Mouse (Mus musculus) lung, postnatal 10 days (tissue): ENCODE data around the gene Mast3.
A peak's percentile ranks its signal among the peaks of the same experiment; 100 is the strongest.

Experiments used
- DNase-seq: peaks from one replicate; pipeline ENCODE4 v3.0.0; 2021

Gene Mast3

GRCm38 (mm10) chr8:70801830-70802229 lies 3.0 kb downstream of the Mast3 start:
- DNase-seq = no peak

- no peak for DNase-seq
Observed at GRCm38 (mm10) chr8:70801156-70801555, 3.7 kb downstream of the Mast3 start.

- DNase-seq = no peak
Observed at GRCm38 (mm10) chr8:70800648-70801047, 4.2 kb downstream of the Mast3 start.

- DNase-seq = peak; percentile 61
Observed at GRCm38 (mm10) chr8:70798281-70798680, 6.6 kb downstream of the Mast3 start.

- peak; percentile 94 for DNase-seq
Observed at GRCm38 (mm10) chr8:70797081-70798070, 7.5 kb downstream of the Mast3 start.

DNA sequence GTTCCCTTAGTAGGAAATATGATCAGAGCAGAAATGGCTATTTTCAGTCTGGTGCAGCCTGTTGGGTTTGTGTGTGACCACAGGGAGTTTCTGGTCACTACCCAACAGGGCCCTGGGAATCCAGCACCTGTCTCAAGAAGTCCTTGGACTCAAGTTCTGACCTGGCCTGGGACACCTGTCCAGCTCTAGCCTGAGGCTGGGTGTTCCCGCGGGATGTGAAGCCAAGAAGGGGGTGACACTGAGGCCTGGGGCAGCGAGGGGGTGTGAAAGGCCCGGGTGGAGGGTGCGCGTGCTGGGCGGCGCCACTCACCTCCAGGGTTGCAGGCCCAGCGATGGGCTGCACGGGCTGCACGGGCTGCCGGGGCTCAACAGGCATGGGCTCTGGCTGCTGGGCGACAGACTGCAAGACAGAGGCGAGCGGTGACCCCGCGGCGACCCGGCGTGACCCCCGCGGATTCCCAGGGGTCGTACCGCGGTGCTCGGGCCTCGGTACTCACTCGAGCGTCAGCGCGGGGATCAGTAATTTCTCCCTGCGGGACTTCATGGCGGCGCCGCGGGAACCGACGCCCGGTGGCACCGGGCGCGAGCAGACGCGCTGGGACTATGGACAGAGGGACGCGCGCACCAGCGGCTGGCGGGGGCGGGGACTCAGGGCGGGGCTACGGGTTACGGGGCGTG lies 8.3 kb downstream of the Mast3 start:
- no peak for DNase-seq

GRCm38 (mm10) chr8:70795370-70795769 lies 9.5 kb downstream of the Mast3 start:
- DNase-seq = no peak

DNA sequence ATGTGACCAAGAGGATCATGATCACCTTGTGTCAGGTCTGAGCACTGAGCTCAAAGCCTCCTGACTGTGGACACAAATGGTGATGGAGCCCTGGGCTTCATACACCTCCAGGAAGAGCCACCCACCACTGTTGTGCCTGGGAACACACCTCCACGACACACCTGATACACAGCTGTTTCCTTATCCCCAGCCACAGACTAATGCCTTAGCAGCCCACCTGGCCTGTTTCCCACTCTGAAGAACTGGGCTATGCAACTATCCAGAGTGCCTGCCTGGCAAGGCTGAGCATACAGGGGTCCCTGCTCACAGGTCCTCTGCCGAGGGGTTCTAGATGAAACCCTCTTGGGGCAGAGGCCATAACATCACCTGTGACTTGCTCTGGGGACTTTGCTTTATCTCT lies 10.6 kb downstream of the Mast3 start:
- no peak for DNase-seq

DNA sequence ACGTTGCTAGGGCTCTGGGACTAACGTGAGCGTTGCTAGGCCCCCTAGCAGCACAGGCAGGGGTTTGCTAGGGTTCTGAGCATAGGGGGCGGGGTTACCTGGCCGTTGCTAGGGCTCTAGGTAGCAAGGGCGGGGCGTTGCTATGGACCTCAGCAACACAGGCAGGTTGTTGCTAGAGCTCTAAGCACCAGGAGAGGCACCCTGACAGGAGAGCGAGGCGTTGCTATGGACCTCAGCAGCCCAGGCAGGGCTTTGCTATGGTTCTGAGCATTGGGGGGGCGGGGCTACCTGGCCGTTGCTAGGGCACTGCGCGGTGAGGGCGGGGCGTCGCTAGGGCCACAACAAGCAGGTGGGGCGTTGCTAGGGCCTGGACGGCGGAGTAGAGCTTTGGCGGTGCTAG lies 12.2 kb downstream of the Mast3 start:
- DNase-seq = peak; percentile 83

DNA sequence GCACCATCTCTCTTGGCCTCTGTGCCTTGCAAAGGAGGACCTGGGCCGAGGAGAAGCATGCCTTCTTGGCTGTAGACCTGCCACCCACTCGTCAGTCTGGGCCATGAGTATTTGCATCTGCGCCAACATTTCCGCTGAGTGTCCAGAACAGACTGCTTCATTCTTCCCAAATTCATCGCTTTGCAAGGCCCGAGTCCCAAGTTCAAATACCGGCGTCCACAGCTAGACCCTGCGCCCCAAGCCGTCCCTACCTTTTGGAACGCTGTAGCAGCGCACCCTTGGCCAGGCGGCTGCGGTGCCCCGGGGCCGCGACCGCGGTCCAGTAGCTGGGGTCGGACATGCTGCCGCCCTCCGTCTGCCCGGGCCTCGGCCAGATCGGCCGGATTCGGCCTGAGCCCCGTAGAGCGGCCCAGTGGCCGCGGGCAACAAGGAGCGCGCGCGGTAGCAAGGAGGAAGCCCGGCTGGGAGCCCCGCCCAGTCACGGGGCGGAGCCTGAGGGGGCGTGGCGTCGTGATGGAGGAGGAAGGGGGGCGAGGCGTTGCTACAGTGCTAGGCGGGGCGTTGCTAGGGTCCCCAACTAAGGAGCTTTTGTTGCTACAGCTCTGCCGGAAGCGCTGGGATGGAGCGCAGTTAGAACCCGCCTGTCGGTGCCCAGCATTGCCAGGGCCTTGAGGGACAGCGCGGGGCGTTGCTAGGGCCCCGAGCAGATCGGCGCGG lies 12.7 kb downstream of the Mast3 start:
- DNase-seq = peak; percentile 98

- peak; percentile 72 for DNase-seq
Observed at GRCm38 (mm10) chr8:70791294-70791701, 13.6 kb downstream of the Mast3 start.

DNA sequence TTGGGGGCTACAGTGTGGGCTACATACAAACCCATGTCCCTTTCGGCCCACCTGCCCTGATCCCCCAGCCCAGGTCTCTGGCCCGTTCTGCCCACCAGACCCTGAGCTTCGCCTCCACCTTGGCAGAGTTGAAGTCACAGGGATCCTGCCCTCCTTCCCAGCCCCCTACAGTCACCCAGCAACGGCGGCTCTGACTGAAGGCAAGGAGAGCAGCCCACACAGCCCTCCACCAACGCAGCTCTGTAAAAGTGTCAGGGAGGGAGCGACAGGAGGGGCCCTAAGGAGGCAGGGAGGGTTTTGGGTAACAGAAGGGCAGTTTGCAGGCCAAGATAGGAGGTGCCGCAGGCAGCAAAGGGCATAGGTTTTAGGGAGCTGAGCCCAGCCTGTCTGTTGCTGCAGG lies 14.0 kb downstream of the Mast3 start:
- DNase-seq = no peak

- no peak for DNase-seq
Observed at GRCm38 (mm10) chr8:70789046-70789445, 15.8 kb downstream of the Mast3 start.

- peak; percentile 76 for DNase-seq
Observed at GRCm38 (mm10) chr8:70787941-70788667, 16.8 kb downstream of the Mast3 start.

- DNase-seq = no peak
Observed at GRCm38 (mm10) chr8:70787051-70787445, 17.8 kb downstream of the Mast3 start.

DNA sequence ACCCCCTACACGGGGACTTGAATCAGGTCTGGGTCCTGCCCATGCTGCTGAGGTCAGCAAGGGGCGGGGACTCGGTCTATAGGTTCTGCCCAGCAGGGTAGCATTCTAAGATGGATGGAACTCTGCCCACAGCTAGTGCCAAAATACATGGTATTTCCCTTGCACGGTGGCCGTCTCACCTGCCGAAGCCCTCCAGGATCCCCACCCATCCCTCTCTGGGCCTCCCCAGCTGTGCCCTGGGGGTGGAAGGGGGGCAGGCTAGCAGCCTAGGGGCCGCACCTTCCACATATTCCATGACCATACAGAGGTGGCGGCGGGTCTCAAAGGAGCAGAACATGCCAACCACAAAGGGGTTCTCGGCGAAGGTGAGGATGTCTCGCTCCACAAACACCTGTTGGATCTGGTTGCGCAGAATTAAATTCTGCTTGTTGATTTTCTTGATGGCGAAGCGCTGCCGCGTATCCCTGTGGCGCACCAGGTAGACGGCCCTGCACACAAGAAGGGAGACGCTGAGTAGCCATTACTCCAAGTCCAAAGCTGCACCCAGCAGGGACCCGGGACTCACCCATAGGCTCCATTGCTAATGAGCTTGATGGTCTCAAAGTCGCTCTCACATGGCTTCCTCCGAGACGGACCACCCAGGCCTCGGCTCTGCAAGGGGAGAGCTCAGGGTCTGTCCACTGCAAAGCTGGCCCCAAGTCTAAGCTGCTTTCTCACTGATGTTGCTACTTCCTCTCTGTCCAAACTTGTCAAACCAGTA lies 18.4 kb downstream of the Mast3 start:
- DNase-seq = no peak

DNA sequence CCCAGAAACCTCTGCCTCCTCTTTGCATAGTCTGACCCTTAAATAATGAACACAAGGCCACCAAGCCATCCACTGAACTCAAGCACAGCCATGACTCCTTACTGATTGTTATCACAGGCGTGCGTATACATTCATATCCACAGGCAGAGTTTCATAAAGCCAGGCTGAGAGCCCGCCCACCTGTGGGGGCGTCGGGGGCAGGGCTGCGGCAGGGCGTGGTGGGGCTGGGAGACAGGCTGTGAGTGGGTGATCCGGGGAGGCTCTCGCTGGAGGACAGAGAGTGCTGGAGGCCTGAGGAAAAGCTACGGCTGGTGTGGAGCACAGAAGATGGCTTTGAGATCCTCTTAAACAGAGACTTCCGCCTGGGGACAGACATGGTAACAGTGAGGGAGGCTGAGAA lies 24.8 kb downstream of the Mast3 start:
- DNase-seq = no peak

DNA sequence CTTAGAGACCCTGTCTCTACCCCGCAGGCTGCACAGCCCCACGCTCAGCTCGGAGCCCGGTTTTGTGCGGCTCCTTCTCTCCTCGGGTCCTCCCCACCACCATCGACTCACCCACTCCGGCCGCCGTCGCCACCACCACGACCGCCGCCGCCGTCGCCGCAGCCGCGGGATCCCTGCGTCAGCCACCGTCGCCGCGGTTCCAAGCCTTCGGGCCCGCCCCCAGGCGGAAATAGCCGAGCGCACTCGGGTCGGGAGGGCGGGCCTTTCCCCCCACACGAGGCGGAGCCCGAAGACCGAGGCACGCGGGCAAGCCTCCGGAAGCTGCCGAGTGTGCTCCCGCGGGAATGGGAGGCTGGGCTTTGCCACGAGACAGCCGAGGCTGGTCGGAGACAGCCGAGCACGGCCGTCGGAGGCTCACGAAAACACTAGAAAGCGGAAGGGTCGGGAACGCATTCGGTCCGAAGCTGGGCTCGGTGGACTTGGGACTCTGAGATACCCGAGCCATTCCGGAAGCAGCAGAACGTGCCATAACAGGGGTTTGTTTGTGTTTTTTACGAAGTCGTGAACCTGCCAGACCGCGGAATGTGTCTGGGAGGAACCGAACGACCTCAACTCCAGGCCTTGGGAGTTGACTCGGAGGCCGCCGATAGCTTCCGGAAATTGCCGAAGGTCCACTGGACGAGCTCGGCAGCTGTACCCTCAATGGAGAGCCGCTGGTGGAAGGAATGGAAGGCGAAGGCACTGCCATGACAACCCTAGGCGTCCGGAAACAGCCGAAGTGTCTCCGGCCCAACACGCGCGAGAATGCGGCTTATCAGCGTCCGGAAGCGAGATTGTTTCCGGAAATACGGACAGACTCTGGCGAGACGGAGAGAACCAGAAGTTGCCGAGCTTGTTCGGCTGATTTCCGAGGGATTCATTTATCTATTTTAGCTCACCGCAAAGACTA lies 28.1 kb downstream of the Mast3 start, which contains the start of gene Pik3r2:
Pik3r2 (minus strand) TSS at position 218 of the 949 bp plus-strand sequence.
- DNase-seq = peak; percentile 99

DNA sequence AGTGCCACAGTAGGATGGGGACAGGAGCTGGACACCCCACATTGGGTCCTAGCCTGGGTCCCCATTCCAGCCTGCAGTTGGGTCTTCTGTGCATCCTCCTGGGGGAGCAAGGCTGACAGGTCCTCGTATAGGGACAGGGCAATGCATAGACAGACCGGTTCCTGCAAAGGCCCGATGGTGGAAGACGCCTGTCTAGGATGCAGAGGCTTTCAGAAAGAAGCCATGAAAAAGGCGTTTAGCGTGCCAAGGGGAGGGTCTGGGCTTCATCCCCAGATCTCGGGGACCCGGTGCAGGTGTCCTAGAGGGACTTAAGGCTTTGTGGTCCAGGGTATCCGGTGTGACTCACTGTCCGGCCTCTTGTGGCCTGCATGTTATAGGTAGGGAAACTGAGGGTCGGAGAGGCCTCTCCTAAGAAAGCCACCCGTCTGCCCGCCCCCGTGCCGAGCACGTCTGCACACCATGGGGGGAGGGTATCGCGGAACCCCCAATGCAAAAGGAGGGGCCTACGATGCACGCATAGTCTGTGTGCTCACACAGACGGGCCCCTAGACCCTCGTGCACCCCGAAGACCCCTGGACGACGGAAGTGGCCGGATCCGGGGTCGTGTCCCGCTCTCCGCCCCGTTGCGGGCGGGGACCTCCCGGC lies 28.9 kb downstream of the Mast3 start:
- no peak for DNase-seq

DNA sequence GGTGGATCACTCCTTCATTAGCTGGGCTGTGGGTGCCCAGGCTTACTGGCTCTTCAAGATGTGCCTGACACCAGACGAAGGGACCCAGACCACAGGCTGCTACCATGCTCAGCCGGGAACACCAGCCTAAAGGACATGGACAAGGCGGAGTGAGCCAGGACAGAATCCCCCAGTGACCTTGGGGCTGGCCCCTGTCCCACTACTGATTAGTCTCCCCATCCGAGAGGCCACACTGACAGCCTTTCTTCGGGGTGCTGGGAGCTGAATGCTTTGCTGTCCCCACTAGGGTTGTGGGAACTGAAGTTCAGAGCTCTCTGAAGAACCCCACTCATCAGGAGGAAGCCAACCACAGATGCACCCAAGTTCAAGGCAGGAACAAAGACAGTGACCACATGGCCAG lies 29.6 kb downstream of the Mast3 start:
- DNase-seq = no peak
